Mouse (Mus musculus): Measurements from ENCODE around the gene Iqgap1.

The Iqgap1 gene

GRCm38 (mm10) chr7:80825843-80826403 is at the start of gene Iqgap1:
Iqgap1 (minus strand) TSS chr7:80825974.
- DNase-seq (ENCODE audit: low spot score), result no peak

DNA sequence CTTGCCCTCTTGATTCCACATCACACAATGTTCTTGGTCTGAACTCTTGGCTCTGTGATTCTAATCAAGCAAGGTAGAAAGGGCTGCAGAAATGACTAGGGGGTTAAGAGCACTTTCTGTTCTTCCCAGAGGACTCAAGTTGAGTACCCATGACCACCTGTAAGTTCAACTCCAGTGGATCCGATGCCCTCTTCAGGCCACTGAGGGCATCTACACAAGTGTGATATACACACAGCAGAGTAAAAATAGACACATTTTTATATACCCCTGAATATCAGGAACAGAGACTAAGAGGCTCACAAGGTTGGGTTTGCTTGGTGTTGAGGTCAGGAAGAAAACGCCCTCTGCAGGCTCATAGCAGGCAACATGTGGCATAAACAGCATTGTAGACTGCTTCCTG is 47.9 kb upstream of the Iqgap1 start:
- no peak for DNase-seq (ENCODE audit: low spot score)

- no peak for DNase-seq (ENCODE audit: low spot score)
Measured at GRCm38 (mm10) chr7:80873038-80873437, 47.3 kb upstream of the Iqgap1 start.

DNA sequence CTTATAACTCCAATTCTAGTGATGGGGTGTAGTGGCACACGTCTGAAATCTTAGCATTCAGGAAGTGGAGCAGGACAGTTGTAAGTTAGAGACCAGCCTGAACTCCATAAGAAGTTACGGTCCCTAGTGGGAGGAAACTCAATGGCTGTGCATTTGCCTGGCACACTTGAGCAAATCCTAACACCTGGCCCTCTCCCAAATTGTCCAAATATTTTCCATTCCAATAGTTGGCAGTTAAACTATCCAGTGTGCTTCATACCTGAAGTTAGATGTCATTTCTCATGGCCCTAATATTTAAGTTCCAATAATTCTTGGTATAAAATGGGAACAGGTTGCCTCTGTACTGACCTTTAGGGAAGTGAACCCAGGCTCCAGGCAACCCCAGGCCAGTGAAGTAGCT is 42.9 kb upstream of the Iqgap1 start:
- DNase-seq (ENCODE audit: low spot score), result no peak

DNA sequence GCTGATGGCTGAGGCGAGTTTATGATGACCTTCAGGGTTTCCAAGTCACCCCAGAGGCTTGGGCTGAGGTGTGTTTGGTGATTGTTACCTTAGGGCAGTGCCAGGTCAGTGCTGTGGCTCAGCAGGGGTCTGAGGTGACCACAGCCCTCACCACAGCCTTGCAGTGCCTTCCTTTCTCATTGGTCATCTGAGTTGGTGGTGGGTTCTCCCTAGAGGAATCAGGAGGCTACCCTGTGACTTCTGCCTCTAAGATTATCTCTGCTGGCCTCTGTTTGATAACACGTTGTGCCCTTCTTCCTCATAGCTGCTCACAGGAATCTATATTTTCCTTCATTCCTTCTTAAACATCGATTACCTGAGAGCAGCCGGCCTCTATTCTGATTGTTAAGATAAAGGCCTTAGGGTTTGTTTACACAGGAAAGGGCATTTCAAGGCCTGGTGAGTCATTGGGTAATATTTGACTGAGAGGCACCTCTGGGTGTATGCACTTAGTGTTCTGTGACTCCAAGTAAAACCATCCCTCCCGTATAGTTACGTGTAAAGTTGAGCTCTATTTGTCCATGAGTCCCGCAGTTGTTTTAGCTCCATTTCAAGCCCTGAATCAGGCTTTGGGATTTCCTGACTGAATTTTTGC is 40.9 kb upstream of the Iqgap1 start:
- DNase-seq (ENCODE audit: low spot score), result no peak

GRCm38 (mm10) chr7:80865521-80865920 is 39.7 kb upstream of the Iqgap1 start:
- no peak for DNase-seq (ENCODE audit: low spot score)

GRCm38 (mm10) chr7:80864831-80865230 is 39.1 kb upstream of the Iqgap1 start:
- DNase-seq (ENCODE audit: low spot score), result no peak

DNA sequence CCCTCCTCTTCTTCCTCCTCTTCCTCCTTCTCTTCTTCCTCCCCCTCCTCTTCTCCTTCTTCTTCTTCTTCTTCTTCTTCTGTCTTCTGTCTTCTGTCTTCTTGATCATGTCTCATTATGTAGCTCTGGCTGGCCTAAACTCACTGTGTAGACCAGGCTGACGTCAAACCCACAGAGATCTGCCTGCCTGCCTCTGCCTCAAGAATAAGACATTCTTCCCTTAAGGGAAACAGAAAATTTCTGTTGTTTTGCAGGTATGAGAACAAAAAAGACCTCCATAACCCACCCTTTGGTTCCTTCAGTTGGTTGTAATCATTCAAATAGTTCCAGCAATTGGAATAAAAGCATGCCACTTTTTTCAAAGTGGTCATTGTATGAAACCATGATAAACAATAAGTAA is 38.4 kb upstream of the Iqgap1 start:
- DNase-seq (ENCODE audit: low spot score), result no peak

DNA sequence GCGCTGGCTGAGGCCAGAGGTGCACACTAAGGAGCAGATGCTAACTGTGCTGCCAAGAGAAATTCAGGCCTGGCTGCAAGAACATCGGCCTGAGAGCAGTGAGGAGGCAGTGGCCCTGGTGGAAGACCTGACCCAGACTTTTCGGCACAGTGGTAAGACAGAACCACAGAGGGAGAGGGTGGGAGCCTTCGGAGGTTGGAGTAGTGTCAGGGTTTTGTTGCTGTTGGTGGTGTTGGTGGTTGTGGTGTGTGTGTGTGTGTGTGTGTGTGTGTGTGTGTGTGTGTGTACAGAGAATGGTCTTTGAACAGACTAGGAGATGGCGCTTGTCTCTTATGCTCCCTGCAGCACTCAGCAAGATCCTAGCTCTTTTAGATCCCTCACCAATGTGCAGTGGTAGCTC is 37.7 kb upstream of the Iqgap1 start:
- no peak for DNase-seq (ENCODE audit: low spot score)

GRCm38 (mm10) chr7:80862475-80862874 is 36.7 kb upstream of the Iqgap1 start:
- no peak for DNase-seq (ENCODE audit: low spot score)

DNA sequence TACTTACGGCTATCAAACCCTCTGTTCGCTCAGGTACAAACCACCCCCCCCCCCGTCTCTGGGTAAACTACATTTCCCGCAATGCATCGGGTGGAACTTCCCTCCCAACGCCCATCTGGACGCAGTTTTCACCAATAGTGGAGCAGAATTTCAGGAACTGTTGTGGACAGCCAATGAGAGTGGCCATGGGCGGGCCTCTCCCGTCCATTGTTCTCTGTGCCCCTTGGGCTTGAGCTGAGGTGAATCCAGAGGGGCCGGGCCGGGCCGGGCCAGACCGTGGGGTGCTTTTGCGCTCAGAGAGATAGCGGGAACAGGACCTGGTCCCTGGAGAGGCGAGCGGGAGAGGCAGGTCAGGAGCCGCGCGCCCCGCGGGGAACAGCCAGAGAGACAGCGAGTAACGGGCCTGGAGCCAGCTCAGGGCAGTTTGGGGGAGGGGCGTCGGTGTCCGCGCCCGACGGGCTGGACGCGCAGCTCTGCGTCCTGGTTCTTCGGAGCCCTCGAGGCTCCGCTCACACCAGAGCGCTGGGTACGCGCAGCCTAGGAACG is 35.0 kb upstream of the Iqgap1 start, which contains the start of gene Zscan2:
Gene Zscan2, plus strand, starts transcription at position 192 of the 546 bp plus-strand sequence.
- DNase-seq (ENCODE audit: low spot score), result peak; percentile 97

GRCm38 (mm10) chr7:80860227-80860626 is 34.5 kb upstream of the Iqgap1 start:
- DNase-seq (ENCODE audit: low spot score), result peak; percentile 81

- DNase-seq (ENCODE audit: low spot score), result peak; percentile 89
Measured at GRCm38 (mm10) chr7:80857181-80857580, 31.4 kb upstream of the Iqgap1 start.

DNA sequence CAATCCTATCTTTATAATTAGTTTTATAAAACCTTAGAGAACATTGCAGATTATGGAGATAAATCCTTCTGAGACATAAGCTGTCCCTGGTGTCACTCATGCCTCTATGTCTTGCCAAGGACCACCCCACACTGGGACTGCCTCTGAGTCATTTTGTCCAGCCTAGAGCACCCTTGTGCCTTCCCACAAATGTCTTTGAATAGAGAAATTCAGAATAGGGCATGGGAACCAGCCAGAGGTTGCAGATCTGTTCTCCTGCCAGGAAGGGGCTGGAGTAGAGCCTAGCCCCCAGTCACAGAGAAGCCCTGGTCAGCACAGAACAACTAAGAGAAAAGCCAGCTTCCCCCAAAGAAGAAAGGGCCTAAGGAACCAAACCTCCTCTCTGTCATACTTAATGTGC is 29.5 kb upstream of the Iqgap1 start:
- no peak for DNase-seq (ENCODE audit: low spot score)

GRCm38 (mm10) chr7:80853218-80853617 is 27.4 kb upstream of the Iqgap1 start:
- DNase-seq (ENCODE audit: low spot score), result no peak

DNA sequence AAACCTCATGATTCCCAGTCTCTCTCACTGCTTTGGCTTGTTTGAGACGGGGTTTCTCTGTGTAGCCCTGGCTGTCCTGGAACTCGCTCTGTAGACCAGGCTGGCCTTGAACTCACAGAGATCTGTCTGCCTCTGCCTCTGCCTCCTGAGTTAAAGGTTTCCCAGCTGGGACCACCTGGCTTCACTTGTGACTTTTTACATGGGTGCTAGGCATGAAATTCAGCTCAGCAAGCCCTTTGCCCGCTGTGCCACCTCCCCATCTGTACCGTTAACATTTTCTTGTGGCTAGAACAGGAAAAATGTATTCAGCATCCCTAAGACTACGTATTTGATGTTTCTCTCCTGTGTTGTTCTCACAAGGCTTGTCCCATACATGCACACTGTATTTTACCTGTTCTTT is 24.7 kb upstream of the Iqgap1 start:
- DNase-seq (ENCODE audit: low spot score), result no peak

- DNase-seq (ENCODE audit: low spot score), result peak; percentile 80
Measured at GRCm38 (mm10) chr7:80849710-80850109, 23.9 kb upstream of the Iqgap1 start.

GRCm38 (mm10) chr7:80849267-80849666 is 23.5 kb upstream of the Iqgap1 start:
- no peak for DNase-seq (ENCODE audit: low spot score)

DNA sequence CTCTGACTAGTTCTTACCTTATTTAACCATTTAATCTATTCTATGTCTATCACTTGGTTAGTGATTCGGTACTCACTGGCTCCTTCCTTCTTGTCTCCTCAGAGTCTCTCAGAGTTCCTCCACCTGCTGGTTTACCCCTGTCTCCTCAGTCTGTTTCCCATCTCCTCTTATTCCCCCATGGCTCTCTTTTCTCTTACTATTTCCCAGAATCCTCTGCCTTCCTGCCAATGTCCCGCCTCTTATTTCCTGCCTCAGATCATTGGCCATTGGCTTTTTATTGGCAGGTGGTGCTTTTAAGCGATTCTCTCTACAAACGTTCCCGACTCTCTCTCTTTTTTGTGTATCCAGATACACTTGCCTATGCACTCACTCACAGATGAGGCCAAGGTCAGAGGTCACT is 20.9 kb upstream of the Iqgap1 start:
- no peak for DNase-seq (ENCODE audit: low spot score)

- DNase-seq (ENCODE audit: low spot score), result no peak
Measured at GRCm38 (mm10) chr7:80846280-80846678, 20.5 kb upstream of the Iqgap1 start.

DNA sequence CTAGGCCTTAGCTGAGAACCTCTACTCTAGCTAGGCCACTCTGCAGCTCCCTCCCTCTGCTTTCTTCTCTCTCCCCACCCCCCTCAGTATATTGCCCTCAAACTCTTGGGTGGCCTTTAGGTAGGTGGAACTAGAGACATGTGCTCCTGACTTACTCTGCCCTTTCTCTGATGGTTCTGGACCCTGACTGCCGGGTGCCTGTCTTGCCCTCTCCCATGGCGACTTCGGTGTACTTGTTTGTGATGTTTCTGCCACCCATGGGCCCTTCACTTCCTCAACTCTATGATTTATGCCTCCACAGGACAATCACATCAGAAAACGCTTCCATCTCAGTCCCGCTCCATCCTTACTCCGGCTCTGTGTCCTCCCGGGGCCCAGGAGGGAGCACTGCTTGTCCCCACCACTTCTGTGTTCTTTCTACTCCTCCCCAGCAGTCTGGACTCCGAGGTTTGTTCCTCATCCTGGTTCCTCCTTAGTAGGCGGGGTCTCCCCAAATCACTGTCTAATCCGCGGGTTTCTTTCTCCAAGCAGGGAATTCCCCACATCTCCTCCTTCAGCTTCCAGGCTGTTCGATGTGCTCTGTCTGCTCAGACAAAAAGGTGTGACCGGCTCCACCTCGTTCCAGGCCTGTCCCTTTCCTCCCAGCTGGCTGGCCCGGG is 20.0 kb upstream of the Iqgap1 start:
- DNase-seq (ENCODE audit: low spot score), result no peak

DNA sequence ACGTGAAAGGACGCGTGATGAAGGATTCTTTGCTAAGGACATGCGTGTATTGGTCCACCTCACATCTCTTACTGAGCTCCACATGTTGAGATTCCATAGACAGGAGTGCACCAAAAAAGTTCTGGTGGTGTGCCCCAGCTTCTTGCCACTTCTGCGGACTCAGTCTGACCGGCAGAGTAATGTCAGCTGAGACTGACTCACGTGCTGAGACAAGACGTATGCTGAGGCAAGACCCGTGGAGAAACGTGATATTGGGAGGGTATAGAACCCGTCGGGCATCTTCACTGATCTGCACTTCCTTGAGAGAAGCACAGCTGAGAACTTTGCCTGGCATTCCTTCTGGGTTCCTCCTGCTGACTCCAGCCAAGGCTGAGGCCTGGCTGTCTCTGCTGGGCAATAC is 18.9 kb upstream of the Iqgap1 start:
- no peak for DNase-seq (ENCODE audit: low spot score)

DNA sequence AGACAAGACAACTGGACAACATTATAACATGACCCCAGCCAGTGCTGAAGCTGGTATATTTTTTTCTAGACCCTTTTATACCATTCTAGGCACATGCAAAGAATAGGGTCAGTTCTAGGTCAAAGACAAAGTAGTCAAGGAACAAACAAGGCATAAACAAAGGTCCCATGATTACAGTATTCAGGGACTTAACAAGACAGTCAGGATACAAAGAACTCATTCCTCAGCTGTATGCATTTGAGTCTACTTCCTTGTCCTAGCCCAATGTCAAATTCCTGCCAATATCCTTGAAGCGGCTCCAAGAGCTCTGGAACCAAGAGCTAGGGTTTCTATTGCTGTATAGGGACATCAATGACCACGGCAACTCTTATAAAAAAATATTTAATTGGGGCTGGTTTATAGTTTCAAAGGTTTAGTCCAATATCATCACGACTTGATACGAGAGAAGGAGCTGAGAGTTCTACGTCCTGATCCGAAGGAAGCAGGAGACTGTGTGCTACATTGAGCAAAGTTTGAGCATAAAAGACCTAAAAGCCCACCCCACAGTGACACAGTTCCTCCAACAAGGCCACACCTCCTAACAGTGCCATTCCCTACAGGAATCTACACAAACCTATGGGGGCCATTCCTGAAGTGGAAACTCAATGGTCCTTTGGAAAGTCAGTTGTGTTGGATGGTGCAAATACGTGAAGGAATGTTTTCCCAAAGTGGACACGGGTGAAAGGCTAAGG is 18.3 kb upstream of the Iqgap1 start:
- DNase-seq (ENCODE audit: low spot score), result no peak
